Mouse (Mus musculus) stomach, embryonic 16.5 days (tissue): ENCODE data around the gene Ada. TPM values are rescaled to one million over a fixed set of nuclear protein-coding genes. Genes with fewer than 3 reads are reported as not detected.

Experiments used
- ATAC-seq: fragments of 200-750 bp; cut with Nextera tagmentation; 2 replicates; pipeline ENCODE4 v1.8.0; 2017; ENCODE audit warnings: moderate number of reproducible peaks, moderate TSS enrichment; ENCODE audit not compliant: insufficient read depth, low FRiP score
- H3K27ac ChIP-seq: fragments of 300-500 bp; sonication (generic); 2 replicates; pipeline ENCODE4 v1.5.1; 2014; ENCODE audit warnings: low read length
- H3K27me3 ChIP-seq: fragments of 300-500 bp; sonication (generic); 2 replicates; pipeline ENCODE4 v1.6.1; 2014; ENCODE audit warnings: low read length, control low read depth, mixed read lengths; ENCODE audit not compliant: control insufficient read depth, insufficient read depth
- H3K36me3 ChIP-seq: fragments of 300-500 bp; sonication (generic); 2 replicates; pipeline ENCODE4 v1.6.1; 2014; ENCODE audit warnings: low read length; ENCODE audit not compliant: control insufficient read depth, insufficient read depth
- H3K4me1 ChIP-seq: fragments of 300-500 bp; sonication (generic); 2 replicates; pipeline ENCODE4 v1.6.1; 2014; ENCODE audit warnings: low read length, control low read depth, mixed read lengths; ENCODE audit not compliant: control insufficient read depth, insufficient read depth
- H3K4me2 ChIP-seq: fragments of 300-500 bp; sonication (generic); 2 replicates; pipeline ENCODE4 v1.6.1; 2014; ENCODE audit warnings: low read depth, low read length, mixed read lengths
- H3K4me3 ChIP-seq: fragments of 300-500 bp; sonication (generic); replicated peaks from 2 replicates; pipeline ENCODE4 v1.5.1; 2014; ENCODE audit warnings: mild to moderate bottlenecking, low read length
- H3K9ac ChIP-seq: fragments of 300-500 bp; sonication (generic); 2 replicates; pipeline ENCODE4 v1.6.1; 2014; ENCODE audit warnings: low read length
- H3K9me3 ChIP-seq: fragments of 300-500 bp; sonication (generic); replicated peaks from 2 replicates; pipeline ENCODE4 v1.6.1; 2016; ENCODE audit warnings: low read length, control low read depth; ENCODE audit not compliant: control insufficient read depth
- WGBS: fragments of 180-500 bp; shearing (Covaris S2); extraction: QIAGEN DNeasy Blood & Tissue Kit; methylation state at CpG from one replicate; pipeline ENCODE4 v1.1.7; 2014; 5-methylcytosine and 5-hydroxymethylcytosine counted together
- polyA plus RNA-seq: library from polyadenylated mRNA; unstranded; fragments of >200 nt; fragmentation: Nextera tagmentation; extraction: Ambion mirVana; gene quantifications from 2 replicates; pipeline ENCODE4 v1.2.1, GENCODE M21; 2015

The Ada gene
- polyA plus RNA-seq, 1 experiment from 2014 or later, result 5.2 TPM

DNA sequence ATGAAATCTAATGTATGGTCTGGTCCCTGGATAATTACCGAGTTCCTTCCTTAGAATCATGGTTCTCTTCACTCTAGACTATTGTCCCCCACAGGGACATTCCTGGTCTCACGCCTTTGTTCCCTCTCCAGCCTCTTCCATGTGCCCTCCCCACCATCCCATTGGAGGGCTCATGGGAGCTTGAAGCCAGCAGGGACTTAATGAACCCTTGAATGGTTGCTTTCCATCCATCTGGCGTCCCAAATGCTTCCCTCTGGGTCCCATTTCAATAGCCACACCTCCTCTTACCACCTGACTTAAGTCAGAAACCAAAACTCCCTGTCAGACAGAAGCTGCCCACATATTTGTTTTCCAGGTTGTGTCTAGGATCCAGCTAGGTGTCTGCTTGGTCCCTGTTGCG lies 30.4 kb downstream of the Ada start:
- H3K4me1 ChIP-seq, result peaks cover 3% of the 10 kb centered on the region
- H3K4me3 ChIP-seq, result no peak overlapping the region
- no peak for ATAC-seq
- no peaks in the 10 kb centered on the region for H3K9me3 ChIP-seq
- H3K4me2 ChIP-seq, result no peak overlapping the region
- H3K27me3 ChIP-seq, result no peaks in the 10 kb centered on the region
- H3K9ac ChIP-seq, result no peak overlapping the region
- H3K27ac ChIP-seq, result no peak overlapping the region
- 49% methylated on average over 4 of the region's 4 CpGs for WGBS
- H3K36me3 ChIP-seq, result peaks cover 4% of the 10 kb centered on the region; the same call in 1 of the 2 replicates

DNA sequence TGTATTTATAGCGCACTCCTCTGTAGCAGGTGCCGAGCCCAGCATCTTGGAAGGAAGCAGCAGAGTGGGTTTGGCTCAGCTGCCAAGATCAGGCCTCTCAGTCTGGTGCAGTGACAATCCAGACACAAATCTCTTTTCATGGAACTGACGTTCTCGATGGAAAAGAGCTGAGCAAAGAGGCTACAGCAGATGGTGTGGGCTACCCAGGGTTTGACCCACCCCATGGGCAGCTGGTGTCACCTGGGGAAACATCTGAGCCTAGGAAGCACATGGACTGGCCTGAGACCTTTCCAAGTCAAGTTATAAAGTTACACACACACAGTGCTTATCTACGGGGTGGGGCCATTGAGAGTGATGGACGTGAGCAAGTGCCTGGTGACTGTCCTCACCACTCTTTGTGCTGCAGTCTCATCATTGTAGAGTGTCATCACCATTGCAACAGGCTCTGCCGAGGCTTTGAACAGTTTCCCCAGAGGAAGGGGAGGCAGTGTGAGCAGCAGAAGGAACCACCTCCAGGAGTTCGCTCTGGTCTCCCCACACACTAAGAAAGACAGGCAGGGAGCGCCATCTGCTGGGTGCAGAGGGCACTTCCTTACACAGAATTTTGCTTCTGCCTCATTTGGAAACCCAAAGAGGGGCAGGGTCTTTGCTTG lies 31.0 kb downstream of the Ada start:
- no peaks in the 10 kb centered on the region for H3K9me3 ChIP-seq
- 32% methylated on average over 9 of the region's 9 CpGs for WGBS
- H3K4me3 ChIP-seq, result no peak overlapping the region
- H3K27ac ChIP-seq, result no peak overlapping the region
- no peaks in the 10 kb centered on the region for H3K27me3 ChIP-seq
- peak; percentile 70 for ATAC-seq
- H3K4me1 ChIP-seq, result peaks cover 3% of the 10 kb centered on the region
- peak overlapping the region; percentile 23; the same call in 1 of the 2 replicates for H3K4me2 ChIP-seq
- H3K36me3 ChIP-seq, result peaks cover 4% of the 10 kb centered on the region; the same call in 1 of the 2 replicates
- H3K9ac ChIP-seq, result no peak overlapping the region; the same call in 1 of the 2 replicates

DNA sequence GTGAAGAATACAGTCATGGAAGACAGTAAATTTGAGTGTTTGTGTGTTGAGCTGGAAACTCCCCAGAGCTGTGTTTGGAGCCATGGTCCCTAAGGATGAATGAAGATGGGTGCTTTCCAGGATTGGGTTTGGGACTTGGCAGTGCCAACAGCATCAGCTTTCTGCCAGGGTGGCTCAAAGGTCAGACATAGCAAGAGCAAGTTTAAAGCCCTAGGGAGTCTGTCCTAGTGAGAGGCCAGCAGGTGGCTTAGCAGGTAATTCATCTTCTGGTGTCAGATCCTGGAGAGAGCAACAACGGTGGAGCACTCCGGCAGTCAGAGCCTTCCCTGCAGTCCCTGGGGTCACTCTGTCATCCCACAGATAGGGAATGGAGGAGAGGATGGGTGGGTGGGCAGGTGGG lies 31.5 kb downstream of the Ada start:
- 25% methylated on average over 2 of the region's 2 CpGs for WGBS
- no peak for ATAC-seq
- Histone ChIP-seq H3K4me1 (peaks cover 3% of the 10 kb centered on the region), H3K9me3 (no peaks in the 10 kb centered on the region), H3K4me2 (no peak overlapping the region), H3K4me3 (no peak overlapping the region), H3K27me3 (no peaks in the 10 kb centered on the region), H3K36me3 (peaks cover 4% of the 10 kb centered on the region; the same call in 1 of the 2 replicates), H3K27ac (no peak overlapping the region), H3K9ac (no peak overlapping the region)

DNA sequence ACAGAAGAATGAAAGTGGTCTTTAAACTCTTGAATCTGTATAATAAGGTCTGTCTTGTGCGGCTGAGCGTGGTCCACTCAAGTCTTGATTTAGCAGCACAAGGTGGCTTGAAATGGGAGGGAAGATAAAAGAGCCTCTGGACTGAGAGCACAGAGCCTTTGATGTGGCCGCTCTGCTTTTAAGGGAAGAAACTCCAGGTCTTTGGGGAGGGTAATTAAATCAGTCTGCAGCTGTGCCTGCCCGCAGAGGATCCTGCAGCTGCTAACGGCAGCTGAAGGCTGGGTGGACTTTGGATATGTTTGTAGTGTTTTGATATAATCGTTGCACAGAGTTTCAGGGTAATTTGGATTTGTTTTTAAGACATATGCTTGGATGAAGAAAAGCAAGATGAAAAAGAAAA lies 33.2 kb downstream of the Ada start:
- H3K27ac ChIP-seq, result no peak overlapping the region
- no peaks in the 10 kb centered on the region for H3K27me3 ChIP-seq
- no peak overlapping the region for H3K4me3 ChIP-seq
- no peak overlapping the region for H3K9ac ChIP-seq
- peaks cover 3% of the 10 kb centered on the region for H3K4me1 ChIP-seq
- no peak for ATAC-seq
- 35% methylated on average over 6 of the region's 6 CpGs for WGBS
- no peaks in the 10 kb centered on the region for H3K9me3 ChIP-seq
- peaks cover 4% of the 10 kb centered on the region; the same call in 1 of the 2 replicates for H3K36me3 ChIP-seq
- no peak overlapping the region for H3K4me2 ChIP-seq

DNA sequence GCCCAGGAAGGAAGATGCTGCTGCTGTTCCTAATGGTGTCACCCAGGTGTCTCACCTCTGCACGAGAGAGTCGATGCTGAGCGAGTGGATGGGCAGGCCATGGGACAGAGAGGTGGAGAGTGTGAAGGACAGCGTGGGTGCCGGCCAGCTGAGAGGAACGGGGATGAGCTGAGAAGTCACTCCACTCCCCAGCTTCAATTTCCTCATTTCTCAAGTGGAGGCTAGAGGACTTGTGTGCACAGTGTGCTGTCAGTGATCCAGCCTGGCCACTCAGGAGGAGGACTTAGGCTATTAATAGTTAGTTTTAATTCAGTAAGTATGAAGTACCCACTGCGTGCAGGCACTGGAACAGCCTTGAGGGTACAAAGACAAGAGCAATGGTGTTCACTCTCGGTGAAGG lies 33.6 kb downstream of the Ada start:
- H3K27ac ChIP-seq, result no peak overlapping the region
- H3K27me3 ChIP-seq, result no peaks in the 10 kb centered on the region
- H3K4me2 ChIP-seq, result no peak overlapping the region
- ATAC-seq, result no peak
- H3K36me3 ChIP-seq, result peaks cover 3% of the 10 kb centered on the region; the same call in 1 of the 2 replicates
- peaks cover 3% of the 10 kb centered on the region for H3K4me1 ChIP-seq
- H3K4me3 ChIP-seq, result no peak overlapping the region
- no peak overlapping the region; the same call in 1 of the 2 replicates for H3K9ac ChIP-seq
- no peaks in the 10 kb centered on the region for H3K9me3 ChIP-seq
- WGBS, result 53% methylated on average over 8 of the region's 8 CpGs

DNA sequence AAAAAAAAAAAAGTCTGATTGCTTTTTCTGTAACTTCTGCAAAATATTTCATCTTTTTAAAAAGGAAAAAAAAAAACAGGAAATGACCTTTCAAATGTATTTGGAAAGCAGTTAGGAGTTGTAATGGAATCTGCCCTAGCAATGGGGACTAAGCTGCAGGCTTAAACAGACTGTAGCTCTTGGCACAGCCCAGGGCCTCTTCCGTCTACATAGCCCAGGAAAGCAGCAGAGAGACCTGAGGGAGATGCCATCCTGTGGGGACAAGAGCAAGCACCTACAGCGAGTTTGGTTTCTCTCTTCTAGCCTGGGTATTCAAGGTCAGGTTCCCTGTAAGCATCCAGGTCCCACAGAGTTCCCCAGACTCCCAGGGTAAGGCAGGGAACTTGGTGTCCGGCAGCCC lies 36.7 kb downstream of the Ada start:
- no peaks in the 10 kb centered on the region for H3K36me3 ChIP-seq
- 83% methylated on average over 3 of the region's 3 CpGs for WGBS
- peak overlapping the region; percentile 17; the same call in 1 of the 2 replicates for H3K27ac ChIP-seq
- H3K4me1 ChIP-seq, result peaks cover 4% of the 10 kb centered on the region; the same call in 1 of the 2 replicates
- no peak for ATAC-seq
- no peaks in the 10 kb centered on the region for H3K27me3 ChIP-seq
- no peaks in the 10 kb centered on the region for H3K9me3 ChIP-seq
- no peak overlapping the region for H3K9ac ChIP-seq
- H3K4me2 ChIP-seq, result no peak overlapping the region
- no peak overlapping the region for H3K4me3 ChIP-seq

DNA sequence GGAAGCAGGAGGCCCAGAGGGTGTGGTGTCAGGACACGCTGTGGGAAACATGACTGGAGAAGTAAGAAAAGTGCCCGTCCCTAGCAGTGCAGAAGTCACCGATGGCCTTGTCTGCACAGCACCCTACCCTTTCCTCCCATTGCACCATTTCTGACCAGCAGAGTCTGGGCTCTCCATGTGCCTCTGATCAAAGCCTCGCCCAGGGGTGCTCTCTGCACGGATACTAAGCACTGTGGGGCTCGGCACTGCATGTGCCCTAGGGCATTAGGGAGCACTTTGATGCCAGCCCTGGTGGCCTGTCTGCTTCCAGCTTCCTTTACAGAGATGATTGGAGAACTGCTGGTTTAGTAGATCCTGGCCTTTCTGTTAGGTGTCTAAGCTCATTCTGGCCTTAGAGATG lies 37.2 kb downstream of the Ada start:
- no peaks in the 10 kb centered on the region for H3K27me3 ChIP-seq
- no peaks in the 10 kb centered on the region for H3K36me3 ChIP-seq
- peak overlapping the region; percentile 26; the same call in 1 of the 2 replicates for H3K27ac ChIP-seq
- ATAC-seq, result no peak
- peak overlapping the region; percentile 5; the same call in 1 of the 2 replicates for H3K9ac ChIP-seq
- peaks cover 4% of the 10 kb centered on the region; the same call in 1 of the 2 replicates for H3K4me1 ChIP-seq
- 80% methylated on average over 6 of the region's 6 CpGs for WGBS
- H3K9me3 ChIP-seq, result no peaks in the 10 kb centered on the region
- no peak overlapping the region for H3K4me3 ChIP-seq
- H3K4me2 ChIP-seq, result no peak overlapping the region

DNA sequence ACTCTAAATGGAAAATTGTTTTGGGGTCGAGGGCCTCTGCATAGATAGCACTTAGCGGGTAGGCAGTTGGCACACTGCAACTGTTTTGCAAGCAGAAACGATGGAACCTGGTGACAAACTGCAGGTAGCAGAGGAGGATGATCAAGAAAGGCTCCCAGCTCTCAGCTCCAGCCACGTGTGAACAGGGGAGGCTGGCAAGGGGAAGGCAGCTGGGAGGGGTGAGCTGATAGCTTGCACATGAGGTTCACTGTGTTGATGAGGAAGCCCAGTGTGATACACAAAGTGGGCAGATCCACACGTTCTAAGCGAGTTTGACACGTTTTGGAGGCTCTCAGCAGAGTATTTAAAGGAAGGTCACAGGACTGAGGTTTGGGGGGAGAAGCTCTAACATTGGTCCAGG lies 37.6 kb downstream of the Ada start:
- Histone ChIP-seq H3K4me2 (no peak overlapping the region), H3K27me3 (no peaks in the 10 kb centered on the region), H3K36me3 (no peaks in the 10 kb centered on the region), H3K4me3 (no peak overlapping the region), H3K4me1 (peaks cover 4% of the 10 kb centered on the region; the same call in 1 of the 2 replicates), H3K27ac (no peak overlapping the region), H3K9ac (no peak overlapping the region), H3K9me3 (no peaks in the 10 kb centered on the region)
- no peak for ATAC-seq
- WGBS, result 67% methylated on average over 7 of the region's 7 CpGs

DNA sequence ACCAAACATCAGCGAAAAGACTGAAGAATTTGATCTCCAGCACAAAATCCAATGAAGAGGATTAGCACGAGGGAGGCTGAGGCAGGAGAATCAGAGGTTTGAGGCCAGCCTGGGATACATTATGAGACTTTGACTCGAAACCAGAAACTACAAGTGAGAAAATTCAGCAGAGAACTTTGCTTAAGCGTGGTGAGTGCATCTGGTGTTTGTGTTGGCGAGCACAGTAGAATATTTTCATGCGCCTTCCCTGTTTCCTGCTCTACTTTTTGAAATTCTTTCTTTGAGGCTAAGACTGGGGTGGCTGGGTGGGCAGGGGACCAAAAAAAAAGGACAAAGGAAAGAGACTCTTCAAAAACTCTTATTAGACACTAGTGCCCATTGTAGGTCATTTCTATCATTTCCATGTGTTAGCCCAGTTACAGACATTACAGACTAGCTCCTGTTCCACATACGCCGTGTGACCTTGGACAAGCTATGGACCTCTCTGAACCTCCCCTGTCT lies 38.6 kb downstream of the Ada start:
- ATAC-seq, result no peak
- peaks cover 4% of the 10 kb centered on the region; the same call in 1 of the 2 replicates for H3K4me1 ChIP-seq
- H3K9ac ChIP-seq, result no peak overlapping the region
- H3K36me3 ChIP-seq, result no peaks in the 10 kb centered on the region
- no peak overlapping the region for H3K4me2 ChIP-seq
- no peak overlapping the region for H3K27ac ChIP-seq
- H3K27me3 ChIP-seq, result no peaks in the 10 kb centered on the region
- H3K4me3 ChIP-seq, result no peak overlapping the region
- no peaks in the 10 kb centered on the region for H3K9me3 ChIP-seq
- WGBS, result 86% methylated on average over 8 of the region's 8 CpGs
